In the genomic region with DNA sequence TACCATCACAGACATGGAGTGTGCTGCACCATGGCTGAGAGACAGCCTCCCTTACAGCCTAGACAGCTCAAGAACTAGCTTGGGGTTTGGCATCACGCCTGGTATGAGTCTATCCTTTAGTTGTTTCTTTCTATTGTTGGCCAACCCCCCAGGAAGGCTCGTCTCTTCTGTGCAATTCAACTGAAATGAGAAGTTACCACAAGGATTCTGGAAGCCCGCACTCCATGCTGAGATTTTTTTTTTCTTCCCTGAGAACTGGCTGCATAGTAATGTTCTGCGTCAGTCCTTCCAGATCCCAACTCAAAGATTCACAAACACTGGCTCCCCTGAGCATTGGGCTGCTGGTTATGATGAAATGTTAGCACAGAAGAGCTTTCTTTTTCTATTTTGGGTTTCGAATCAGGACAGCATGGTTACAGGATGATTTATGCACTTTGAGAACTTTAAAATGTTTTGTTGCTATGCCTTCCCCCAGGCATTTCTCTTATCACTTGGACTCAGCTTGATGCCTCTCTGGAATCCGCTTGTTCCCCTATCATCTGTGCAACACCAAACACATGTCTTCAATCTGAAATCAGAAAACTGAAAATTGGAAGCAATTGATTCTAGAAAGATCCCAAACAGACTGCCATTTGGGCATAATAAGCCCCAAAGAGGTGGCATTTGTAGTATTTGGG, we compare ENCODE assay signal across 10 mouse cellular contexts. TPM values are rescaled to one million over a fixed set of nuclear protein-coding genes. Genes with fewer than 3 reads are reported as not detected.
DNase-seq lines count a peak whose midpoint lies in the region; ATAC-seq and TF ChIP-seq lines count a peak whose summit lies in the region.
"Had no signal": no experiment of that assay in that cellular context is flagged by ENCODE, and none has a peak within 500 bp of the region (broad histone marks: within the 10 kb centered on the region; RNA-seq: fewer than 3 reads in every experiment).

No protein-coding gene starts in this region.

- H3K36me3 ChIP-seq in lung, postnatal 0 days (ENCODE audit: insufficient read depth, low read length), result no peaks in the 10 kb centered on the region
- H3K36me3 ChIP-seq in midbrain, embryonic 16.5 days (ENCODE audit: control insufficient read depth, insufficient read depth, low read length), result no peaks in the 10 kb centered on the region
- H3K36me3 ChIP-seq: hindbrain, embryonic 12.5 days; liver, embryonic 15.5 days had no signal

- intact Hi-C loops in gastrocnemius, adult 2 months (cut with DNase I), result no loop called here

- H3K4me2 ChIP-seq in lung, postnatal 0 days (replicated peaks; ENCODE audit: low read depth, low read length), result no peak overlapping the region
- H3K4me2 ChIP-seq in midbrain, embryonic 16.5 days (ENCODE audit: low read length), result no peak overlapping the region
- H3K4me2 ChIP-seq: hindbrain, embryonic 12.5 days; liver, embryonic 15.5 days had no signal

- no peak overlapping the region for H3K9ac ChIP-seq in lung, postnatal 0 days (replicated peaks; ENCODE audit: low read depth)
- no peak overlapping the region for H3K9ac ChIP-seq in midbrain, embryonic 16.5 days (ENCODE audit: low read depth, low read length)
- H3K9ac ChIP-seq: hindbrain, embryonic 12.5 days; liver, embryonic 15.5 days had no signal

- 71% methylated on average over 6 of the region's 6 CpGs for WGBS in lung, postnatal 0 days
- 74% methylated on average over 6 of the region's 6 CpGs for WGBS in midbrain, embryonic 16.5 days

- no peaks in the 10 kb centered on the region for H3K9me3 ChIP-seq in lung, postnatal 0 days (ENCODE audit: low read length)
- H3K9me3 ChIP-seq in midbrain, embryonic 16.5 days (replicated peaks; ENCODE audit: control insufficient read depth, low read length, poor library complexity, severe bottlenecking), result no peaks in the 10 kb centered on the region
- H3K9me3 ChIP-seq: hindbrain, embryonic 12.5 days; liver, embryonic 15.5 days had no signal

- no peak for ATAC-seq in lung, postnatal 0 days
- ATAC-seq in midbrain, embryonic 16.5 days, result no peak

- no peak overlapping the region for H3K27ac ChIP-seq in gastrocnemius, adult 2 months
- H3K27ac ChIP-seq in lung, postnatal 0 days (ENCODE audit: low read length), result no peak overlapping the region
- H3K27ac ChIP-seq in midbrain, embryonic 16.5 days (ENCODE audit: low read length), result no peak overlapping the region
- H3K27ac ChIP-seq: hindbrain, embryonic 12.5 days; layer of hippocampus, adult 2 months; liver, embryonic 15.5 days had no signal

- no peak for TF ChIP-seq EP300 in lung, postnatal 0 days (IDR thresholded peaks at IDR 0.05)

- H3K4me3 ChIP-seq in gastrocnemius, adult 2 months, result no peak overlapping the region
- H3K4me3 ChIP-seq in lung, postnatal 0 days (ENCODE audit: low read depth, low read length), result no peak overlapping the region
- H3K4me3 ChIP-seq in midbrain, embryonic 16.5 days (ENCODE audit: low read depth, low read length), result no peak overlapping the region
- H3K4me3 ChIP-seq: hindbrain, embryonic 12.5 days; layer of hippocampus, adult 2 months; liver, embryonic 15.5 days had no signal

- DNase-seq in layer of hippocampus, postnatal 10 days (ENCODE audit: low spot score in 2 of 2), result peak; percentile 10 to 16
- no peak for DNase-seq in layer of hippocampus, postnatal 25 days (ENCODE audit: extremely low spot score in 1 of 2, low spot score in 1 of 2)
- peak; percentile 90 for DNase-seq in adipocyte (ENCODE audit: low spot score)
- DNase-seq in gastrocnemius, adult 2 months, result peak; percentile 59
- peak; percentile 32 for DNase-seq in lung, postnatal 0 days (ENCODE audit: low spot score)
- DNase-seq in cerebellum, adult 11 months, result no peak

- no peaks in the 10 kb centered on the region for H3K4me1 ChIP-seq in lung, postnatal 0 days (ENCODE audit: insufficient read depth, low read depth, low read length)
- H3K4me1 ChIP-seq in midbrain, embryonic 16.5 days (ENCODE audit: control insufficient read depth, insufficient read depth, low read length), result no peaks in the 10 kb centered on the region
- H3K4me1 ChIP-seq: hindbrain, embryonic 12.5 days; liver, embryonic 15.5 days had no signal

- TF ChIP-seq CTCF in gastrocnemius, adult 2 months (IDR thresholded peaks at IDR 0.05), result no peak
- no peak for TF ChIP-seq CTCF in lung, postnatal 0 days (IDR thresholded peaks at IDR 0.05)

- H3K27me3 ChIP-seq in lung, postnatal 0 days (replicated peaks; ENCODE audit: insufficient read depth, low read length), result no peaks in the 10 kb centered on the region
- no peaks in the 10 kb centered on the region for H3K27me3 ChIP-seq in midbrain, embryonic 16.5 days (ENCODE audit: control insufficient read depth, insufficient read depth, low read depth, low read length)
- H3K27me3 ChIP-seq: hindbrain, embryonic 12.5 days; liver, embryonic 15.5 days had no signal

RNA-seq across cellular contexts. Expression of gene Tnc, which starts 29.7 kb away (rescaled TPM):
- total RNA-seq in layer of hippocampus, postnatal 10 days (2021), result 10 to 100 TPM; 51.9 to 57.6 TPM
- 1 to 10 TPM; 6.0 to 9.0 TPM for total RNA-seq in layer of hippocampus, postnatal 25 days (2021)
- total RNA-seq in gastrocnemius, adult 2 months (2021), result 10 to 100 TPM in 1 of 2 experiments, 1 to 10 TPM in 1; 1.7 to 10.0 TPM
- 34.3 and 38.7 TPM in 2 replicates for polyA plus RNA-seq in lung, postnatal 0 days (2015; fragmentation: Nextera tagmentation; extraction: Ambion mirVana)
- polyA plus RNA-seq in midbrain, embryonic 16.5 days (2015; fragmentation: Nextera tagmentation; extraction: Ambion mirVana), result 49.8 and 64.2 TPM in 2 replicates

Comparison
In these comparisons a context has a peak if more than half of its experiments do, and no peak if none do; other contexts are left out.
1. DNase-seq: peak in layer of hippocampus, postnatal 10 days (2 of 2), adipocyte (single experiment), gastrocnemius, adult 2 months (single experiment) and lung, postnatal 0 days (single experiment); none in layer of hippocampus, postnatal 25 days (0 of 2) and cerebellum, adult 11 months (single experiment).
2. RNA of gene Tnc, which starts 29.7 kb away (total RNA-seq): 51.9 to 57.6 TPM in layer of hippocampus, postnatal 10 days; 1.7 to 10.0 TPM in gastrocnemius, adult 2 months and 6.0 to 9.0 TPM in layer of hippocampus, postnatal 25 days; every median in the first group is over 4 times any median in the second.